Mouse (Mus musculus) liver, embryonic 18 days (tissue): Measurements from ENCODE around the gene Mul1. TPM values are rescaled to one million over a fixed set of nuclear protein-coding genes. Genes with fewer than 3 reads are reported as not detected.

Experiments used
- polyA plus RNA-seq: library from polyadenylated mRNA; depleted of rRNA; stranded (reverse); fragments of >200 nt; gene quantifications from 2 replicates; pipeline ENCODE4 v1.2.3, GENCODE M21; 2012; rRNA removed

The Mul1 gene
- 5.7 and 6.4 TPM in 2 replicates for polyA plus RNA-seq

DNA sequence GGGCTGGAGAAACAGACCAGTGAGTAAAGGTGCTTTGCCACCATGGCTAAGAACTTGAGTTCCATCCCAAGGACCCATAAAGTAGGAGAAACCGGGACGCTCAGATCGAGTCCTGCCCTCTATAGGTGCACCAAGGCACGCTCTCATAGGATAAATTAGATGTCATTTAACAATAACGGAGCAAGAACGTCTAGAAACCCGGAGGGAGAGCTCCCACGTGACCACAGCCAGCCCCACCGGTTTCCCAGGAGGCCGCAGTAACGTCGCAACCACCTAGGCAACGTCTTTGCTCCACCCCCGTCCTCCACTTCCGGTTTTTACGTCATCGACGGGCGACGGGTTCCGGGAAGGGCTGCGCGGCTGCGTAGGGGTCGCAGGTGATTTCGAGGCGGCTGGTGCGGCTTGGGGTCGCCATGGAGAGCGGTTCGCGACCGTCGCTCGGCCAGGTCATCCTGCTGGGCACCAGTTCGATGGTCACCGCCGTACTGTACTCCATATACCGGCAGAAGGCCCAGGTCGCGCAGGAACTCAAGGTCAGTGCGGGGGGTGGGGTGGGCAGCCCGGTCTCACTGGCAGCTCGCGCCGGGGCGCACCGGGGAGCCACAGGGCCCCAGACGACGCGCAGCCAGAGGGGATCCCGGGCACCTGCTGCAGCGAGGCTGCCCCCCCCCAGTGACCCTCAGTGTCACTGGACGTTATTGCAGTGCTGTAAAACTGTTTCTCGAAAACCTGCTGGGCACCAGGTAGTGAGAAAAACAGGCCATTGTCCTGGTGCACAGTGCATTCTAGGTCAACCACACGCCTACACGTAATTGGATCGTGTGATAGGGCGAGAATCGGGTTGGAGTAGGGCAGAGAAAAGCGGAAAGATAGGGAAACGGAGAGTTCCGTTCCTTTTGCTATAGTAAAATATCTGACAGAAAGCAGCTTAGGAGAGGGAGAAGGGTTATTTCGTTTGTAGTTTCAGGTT is at the start of gene Mul1:
Mul1 (plus strand) TSS at position 325 of the 970 bp plus-strand sequence.

DNA sequence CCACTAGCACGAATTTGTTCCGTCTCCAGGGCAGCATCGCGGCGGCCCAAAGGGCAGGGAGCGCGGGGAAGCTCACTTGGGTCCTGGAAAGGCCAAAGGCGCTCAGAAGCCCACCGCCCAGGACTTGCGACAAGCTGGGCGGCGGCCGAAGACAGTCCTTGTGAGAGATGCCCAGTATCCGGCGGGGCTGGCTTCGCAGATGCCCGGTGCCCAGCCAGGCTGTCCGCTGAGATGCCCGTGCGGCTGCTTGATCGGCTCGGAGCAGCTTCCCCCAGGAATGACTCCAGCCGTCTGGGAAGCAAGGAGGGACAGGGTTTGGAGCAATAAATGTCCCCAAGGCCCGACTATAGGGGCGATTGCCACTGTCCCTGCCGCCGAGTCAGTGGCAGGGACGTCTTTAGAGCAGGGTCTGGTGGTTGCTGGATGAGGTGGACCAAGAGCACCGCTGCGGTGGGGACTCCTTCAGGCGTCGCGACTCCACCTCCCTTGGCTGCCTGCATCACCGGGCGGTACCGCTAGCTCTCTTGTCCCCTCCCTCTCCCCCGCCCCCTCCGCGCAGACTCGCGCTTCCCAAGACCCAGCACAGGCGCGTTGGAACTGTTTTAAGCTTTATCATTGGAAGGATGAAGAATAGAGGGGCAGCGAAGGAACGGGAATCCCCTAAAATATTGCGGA is 38.4 kb upstream of the Mul1 start, which contains the start of gene Fam43b:
Fam43b (minus strand) TSS at position 558 of the 675 bp plus-strand sequence.

DNA sequence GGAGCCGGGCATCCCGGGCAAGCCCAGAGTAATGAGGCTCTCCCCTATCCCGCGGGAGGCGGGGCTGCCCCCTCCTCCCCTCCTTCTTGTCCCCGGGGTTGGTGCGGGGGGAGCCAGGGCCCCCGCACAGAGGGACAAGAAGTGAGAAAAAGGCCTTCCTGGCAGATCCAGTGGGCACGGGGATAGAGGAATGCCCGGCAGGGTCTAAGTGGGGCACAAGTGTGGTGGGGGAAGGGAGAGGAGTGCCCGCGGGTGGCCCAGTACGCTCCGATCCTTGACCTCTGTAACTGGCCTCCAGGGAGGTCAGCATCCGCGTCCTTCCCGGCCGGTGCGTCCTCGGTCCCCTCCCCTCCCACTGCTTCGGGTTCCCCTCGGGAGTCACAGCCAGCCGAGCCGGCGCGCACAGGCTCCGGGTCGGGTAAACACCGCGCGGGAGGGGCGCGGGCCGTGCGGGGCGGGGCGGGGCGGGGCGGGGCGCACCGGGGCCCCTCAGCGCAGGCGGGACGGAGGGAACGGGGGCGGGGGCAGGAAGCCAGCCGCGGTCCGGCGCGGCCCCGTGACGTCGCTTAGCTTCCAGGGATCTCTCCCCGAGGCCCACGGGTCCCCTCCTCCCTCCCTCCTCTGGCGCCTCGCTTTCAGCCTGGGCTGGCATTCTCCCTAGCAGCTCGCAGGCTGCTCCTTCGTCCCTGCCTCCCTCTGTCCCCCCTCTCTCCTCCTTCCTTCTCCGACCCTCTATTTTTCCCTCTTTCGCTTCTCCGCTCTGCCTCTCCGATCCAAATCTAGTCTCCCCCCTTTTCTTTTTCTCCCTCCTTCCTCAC is 19.5 kb downstream of the Mul1 start, which contains the start of gene Camk2n1:
Camk2n1 (plus strand) TSS at position 562 of the 818 bp plus-strand sequence.

Other genes starting within 250 kb of the Mul1 start
- gene Hp1bp3, start 218.4 kb upstream of the Mul1 start, polyA plus RNA-seq = 34.5 and 39.4 TPM in 2 replicates
- gene Sh2d5, start 184.3 kb upstream of the Mul1 start, polyA plus RNA-seq = 0.97 and 1.0 TPM in 2 replicates
- 0.31 and 0.35 TPM in 2 replicates for gene Kif17, start 184.2 kb upstream of the Mul1 start, polyA plus RNA-seq
- gene Ddost, start 129.9 kb upstream of the Mul1 start, polyA plus RNA-seq = 113 and 114 TPM in 2 replicates
- gene Pink1, start 108.4 kb upstream of the Mul1 start, polyA plus RNA-seq = 28.0 and 29.4 TPM in 2 replicates
- gene Cda, start 66.7 kb upstream of the Mul1 start, polyA plus RNA-seq = 6.0 TPM in 2 replicates
- gene Fam43b, start 38.1 kb upstream of the Mul1 start, polyA plus RNA-seq = not detected in 2 replicates
- 6.9 and 7.1 TPM in 2 replicates for gene Camk2n1, start 19.6 kb downstream of the Mul1 start, polyA plus RNA-seq
- gene Vwa5b1, start 201.2 kb downstream of the Mul1 start, polyA plus RNA-seq = not detected in 2 replicates